Mouse (Mus musculus) stomach, embryonic 14.5 days (tissue): ENCODE measurements around the gene Musk. TPM values are rescaled to one million over a fixed set of nuclear protein-coding genes. Genes with fewer than 3 reads are reported as not detected.
A peak's percentile ranks its signal among the peaks of the same experiment; 100 is the strongest.

Experiments
- ATAC-seq: fragments of 200-750 bp; cut with Nextera tagmentation; 2 replicates; pipeline ENCODE4 v1.8.0; 2017; ENCODE audit warnings: low read depth, moderate TSS enrichment; ENCODE audit not compliant: insufficient number of reproducible peaks, insufficient read depth, low FRiP score
- H3K27ac ChIP-seq: fragments of 300-500 bp; sonication (generic); 2 replicates; pipeline ENCODE4 v1.5.1; 2014; ENCODE audit warnings: mild to moderate bottlenecking, low read length, moderate library complexity, mixed read lengths
- H3K27me3 ChIP-seq: fragments of 300-500 bp; sonication (generic); 2 replicates; pipeline ENCODE4 v1.6.1; 2014; ENCODE audit warnings: low read length, control low read depth, mixed read lengths; ENCODE audit not compliant: control insufficient read depth, insufficient read depth
- H3K36me3 ChIP-seq: fragments of 300-500 bp; sonication (generic); 2 replicates; pipeline ENCODE4 v1.6.1; 2014; ENCODE audit warnings: mild to moderate bottlenecking, control low read depth, low read length, moderate library complexity, mixed read lengths; ENCODE audit not compliant: control insufficient read depth, insufficient read depth
- H3K4me1 ChIP-seq: fragments of 300-500 bp; sonication (generic); 2 replicates; pipeline ENCODE4 v1.6.1; 2014; ENCODE audit warnings: low read length, control low read depth, mixed read lengths; ENCODE audit not compliant: control insufficient read depth, insufficient read depth
- H3K4me2 ChIP-seq: fragments of 300-500 bp; sonication (generic); replicated peaks from 2 replicates; pipeline ENCODE4 v1.6.1; 2014; ENCODE audit warnings: low read depth, low read length, control low read depth
- H3K4me3 ChIP-seq: fragments of 300-500 bp; sonication (generic); 2 replicates; pipeline ENCODE4 v1.5.1; 2014; ENCODE audit warnings: low read depth, low read length, control low read depth
- H3K9ac ChIP-seq: fragments of 300-500 bp; sonication (generic); replicated peaks from 2 replicates; pipeline ENCODE4 v1.6.1; 2014; ENCODE audit warnings: low read depth, mild to moderate bottlenecking, control low read depth, low read length, moderate library complexity, mixed read lengths
- H3K9me3 ChIP-seq: fragments of 300-500 bp; sonication (generic); 2 replicates; pipeline ENCODE4 v1.6.1; 2016; ENCODE audit warnings: low read depth, low read length, control low read depth; ENCODE audit not compliant: control insufficient read depth
- WGBS: fragments of 180-500 bp; shearing (Covaris S2); extraction: QIAGEN DNeasy Blood & Tissue Kit; methylation state at CpG from one replicate; pipeline ENCODE4 v1.1.7; 2014; 5-methylcytosine and 5-hydroxymethylcytosine counted together
- polyA plus RNA-seq: library from polyadenylated mRNA; unstranded; fragments of >200 nt; fragmentation: Nextera tagmentation; extraction: Ambion mirVana; gene quantifications from 2 replicates; pipeline ENCODE4 v1.2.1, GENCODE M21; 2014

Musk gene
- polyA plus RNA-seq, 1 experiment from 2014 or later: 0.68 TPM

DNA sequence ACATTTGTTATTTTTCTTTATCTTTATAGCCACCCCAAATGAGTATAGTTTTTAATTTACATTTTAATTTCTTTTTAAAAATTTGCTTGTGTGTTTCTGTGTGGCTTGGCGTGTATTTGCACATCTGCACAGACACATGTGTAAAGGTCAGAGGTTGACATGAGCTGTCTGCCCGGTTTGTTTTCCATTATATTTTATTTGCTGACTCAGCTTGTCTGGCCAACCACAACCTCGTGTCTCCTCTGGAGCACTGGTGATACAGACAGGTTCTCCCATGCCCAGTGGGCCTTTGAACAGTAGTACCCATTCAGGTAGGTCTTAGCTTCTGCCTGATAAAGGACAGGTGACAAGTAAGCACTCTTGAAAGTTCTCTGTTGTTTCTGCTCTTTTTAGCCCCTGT lies 7.3 kb downstream of the Musk start:
- H3K27ac ChIP-seq: no peak overlapping the region
- H3K4me2 ChIP-seq: no peak overlapping the region
- no peak for ATAC-seq
- H3K36me3 ChIP-seq: no peaks in the 10 kb centered on the region
- WGBS: 78% methylated on average over 3 of the region's 3 CpGs
- no peak overlapping the region for H3K4me3 ChIP-seq
- no peaks in the 10 kb centered on the region for H3K27me3 ChIP-seq
- peaks cover 7% of the 10 kb centered on the region; the same call in 1 of the 2 replicates for H3K4me1 ChIP-seq
- no peak overlapping the region for H3K9ac ChIP-seq
- H3K9me3 ChIP-seq: no peaks in the 10 kb centered on the region

DNA sequence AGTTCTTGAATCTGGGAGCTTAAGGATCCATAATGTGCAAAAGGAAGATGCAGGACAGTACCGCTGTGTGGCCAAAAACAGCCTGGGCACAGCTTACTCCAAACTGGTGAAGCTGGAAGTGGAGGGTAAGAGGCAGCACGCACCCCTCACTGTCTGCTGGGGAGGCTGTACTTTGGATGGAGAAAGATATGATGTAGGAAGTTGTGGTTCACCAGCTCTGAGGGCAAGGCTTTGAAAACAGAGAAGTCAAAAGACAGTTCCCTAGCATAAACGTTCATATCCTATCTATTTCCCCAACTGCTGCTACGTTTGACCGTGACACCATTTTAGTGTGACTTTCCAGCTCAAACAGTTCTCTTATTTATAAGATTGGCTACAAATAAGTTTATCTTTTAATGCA lies 18.1 kb downstream of the Musk start:
- H3K27ac ChIP-seq: no peak overlapping the region
- no peak overlapping the region for H3K4me2 ChIP-seq
- no peak overlapping the region for H3K4me3 ChIP-seq
- ATAC-seq: no peak
- H3K9ac ChIP-seq: no peak overlapping the region
- peaks cover 9% of the 10 kb centered on the region for H3K4me1 ChIP-seq
- WGBS: 76% methylated on average over 5 of the region's 5 CpGs
- no peaks in the 10 kb centered on the region for H3K27me3 ChIP-seq
- no peaks in the 10 kb centered on the region for H3K9me3 ChIP-seq
- no peaks in the 10 kb centered on the region for H3K36me3 ChIP-seq

DNA sequence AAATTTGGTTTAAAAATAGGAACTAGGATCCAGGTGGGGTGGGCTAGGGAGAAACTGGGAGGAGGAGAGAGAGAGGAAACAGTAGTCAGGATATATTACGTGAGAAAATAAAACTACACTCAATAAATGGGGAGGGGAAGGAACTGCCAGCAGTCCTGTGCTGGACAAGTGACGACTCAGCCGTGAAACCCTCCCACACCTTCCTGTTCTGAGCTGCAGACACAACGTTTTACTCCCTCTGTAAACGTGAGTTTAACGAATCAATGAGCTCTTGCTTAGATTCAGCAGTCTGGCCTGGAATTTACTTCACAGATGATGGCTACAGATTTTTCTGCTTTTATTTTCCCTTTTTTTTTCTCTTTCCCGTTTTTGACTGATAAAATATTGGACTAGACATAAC lies 18.8 kb downstream of the Musk start:
- Histone ChIP-seq H3K27me3 (no peaks in the 10 kb centered on the region), H3K4me1 (peaks cover 9% of the 10 kb centered on the region), H3K4me3 (no peak overlapping the region), H3K27ac (no peak overlapping the region), H3K36me3 (no peaks in the 10 kb centered on the region), H3K9ac (no peak overlapping the region), H3K9me3 (no peaks in the 10 kb centered on the region), H3K4me2 (no peak overlapping the region)
- 21% methylated on average over 7 of the region's 7 CpGs for WGBS
- ATAC-seq: no peak

DNA sequence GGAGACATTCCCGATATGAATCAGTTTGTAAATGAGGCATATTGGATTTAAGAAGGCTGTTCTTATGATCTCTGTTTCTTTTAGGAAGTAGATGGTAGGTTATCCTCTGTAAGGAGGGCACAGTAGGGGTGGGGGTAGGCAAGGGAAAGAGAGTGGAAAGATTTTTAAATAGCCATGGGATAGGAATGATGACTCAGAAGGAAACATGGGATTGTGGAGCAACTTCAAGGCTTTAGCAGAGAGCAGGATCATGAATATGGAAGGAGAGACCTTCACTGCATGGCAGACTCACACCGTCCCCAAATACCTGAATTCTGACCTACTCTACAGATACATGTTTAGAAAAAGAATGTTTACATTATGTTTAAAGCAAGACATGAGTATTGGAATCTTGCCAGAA lies 21.7 kb downstream of the Musk start:
- H3K27me3 ChIP-seq: no peaks in the 10 kb centered on the region
- no peak overlapping the region for H3K4me3 ChIP-seq
- no peak for ATAC-seq
- H3K9me3 ChIP-seq: no peaks in the 10 kb centered on the region
- no peaks in the 10 kb centered on the region for H3K36me3 ChIP-seq
- WGBS: 28% methylated on average over 2 of the region's 2 CpGs
- no peak overlapping the region for H3K4me2 ChIP-seq
- peak overlapping the region; percentile 52; the same call in 1 of the 2 replicates for H3K27ac ChIP-seq
- H3K9ac ChIP-seq: no peak overlapping the region
- peaks cover 9% of the 10 kb centered on the region for H3K4me1 ChIP-seq

DNA sequence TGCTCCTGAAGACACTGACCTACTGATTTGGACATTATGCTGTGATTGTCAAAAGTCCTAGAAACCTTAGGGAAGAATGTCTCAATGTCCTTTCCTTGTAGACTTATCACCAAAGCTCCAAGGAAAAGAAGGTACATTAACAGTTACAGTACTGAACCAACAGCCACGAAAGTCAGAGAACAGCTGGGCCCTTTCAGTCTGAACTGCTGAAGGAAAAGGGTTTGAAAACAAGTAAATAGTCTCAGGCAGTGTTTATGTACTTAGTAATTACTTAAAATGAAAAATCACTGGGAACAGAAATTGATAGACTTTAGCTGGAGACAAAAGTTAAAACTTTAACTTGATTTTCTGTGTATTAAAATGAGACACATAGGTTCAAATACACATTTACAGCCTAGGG lies 27.6 kb downstream of the Musk start:
- Histone ChIP-seq H3K27ac (peak overlapping the region; percentile 23; the same call in 1 of the 2 replicates), H3K4me3 (no peak overlapping the region), H3K27me3 (no peaks in the 10 kb centered on the region), H3K36me3 (no peaks in the 10 kb centered on the region), H3K4me2 (no peak overlapping the region), H3K4me1 (peaks cover 2% of the 10 kb centered on the region; the same call in 1 of the 2 replicates), H3K9me3 (no peaks in the 10 kb centered on the region), H3K9ac (no peak overlapping the region)
- WGBS: 40% methylated on average over 1 of the region's 1 CpGs
- ATAC-seq: no peak

DNA sequence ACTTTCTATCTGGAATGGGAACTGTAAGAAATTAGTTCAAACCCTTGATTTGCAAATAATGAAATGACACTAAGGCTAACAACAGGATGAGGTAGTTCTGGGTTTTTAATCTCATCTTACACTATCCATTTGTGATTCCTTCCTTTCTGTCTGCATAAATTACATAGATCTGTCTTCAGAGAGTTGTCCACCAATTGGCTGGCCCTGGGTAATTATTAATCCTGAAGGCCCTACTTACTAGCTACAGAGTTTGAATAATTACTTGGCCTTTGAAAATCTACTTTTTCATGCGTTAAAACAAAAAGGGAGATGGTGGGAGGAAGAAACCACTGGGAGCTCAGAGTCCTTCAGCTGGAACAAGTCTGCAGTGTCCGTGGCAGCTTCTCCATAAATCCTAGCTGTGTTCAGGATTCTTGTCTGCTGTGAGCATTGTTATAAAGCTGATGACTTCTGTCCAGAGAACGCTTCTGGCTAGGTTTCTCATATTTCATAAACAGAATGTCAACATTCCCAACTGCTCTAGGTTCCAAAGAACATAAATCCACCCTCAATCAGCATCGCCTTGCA lies 29.3 kb downstream of the Musk start:
- Histone ChIP-seq H3K9me3 (no peaks in the 10 kb centered on the region), H3K27me3 (no peaks in the 10 kb centered on the region), H3K4me1 (peaks cover 2% of the 10 kb centered on the region; the same call in 1 of the 2 replicates), H3K36me3 (no peaks in the 10 kb centered on the region), H3K27ac (peak overlapping the region; percentile 66), H3K9ac (no peak overlapping the region), H3K4me2 (no peak overlapping the region), H3K4me3 (no peak overlapping the region)
- 19% methylated on average over 4 of the region's 4 CpGs for WGBS
- no peak; the same call in 1 of the 2 replicates for ATAC-seq

DNA sequence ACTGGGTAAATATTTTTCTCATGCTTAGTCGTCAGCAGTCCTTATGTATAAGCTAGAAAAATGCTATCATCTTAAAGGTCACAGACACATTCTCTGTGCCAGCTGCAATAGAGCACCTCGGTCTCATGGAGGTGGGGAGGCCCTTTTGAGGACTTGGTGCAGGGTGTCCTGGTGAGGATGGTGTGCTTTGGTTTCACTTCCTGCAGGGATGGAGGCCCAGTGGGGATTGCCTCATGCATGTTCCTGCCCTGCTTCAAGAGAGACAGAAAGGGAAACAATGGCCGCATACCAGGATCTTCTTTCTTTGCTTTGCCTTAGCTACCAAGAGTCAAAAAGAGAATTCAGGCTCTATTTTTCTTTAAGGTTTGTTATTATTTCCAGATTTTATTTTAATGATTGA lies 31.8 kb downstream of the Musk start:
- Histone ChIP-seq H3K4me1 (peaks cover 2% of the 10 kb centered on the region; the same call in 1 of the 2 replicates), H3K27ac (no peak overlapping the region), H3K27me3 (no peaks in the 10 kb centered on the region), H3K9me3 (no peaks in the 10 kb centered on the region), H3K4me2 (no peak overlapping the region), H3K4me3 (no peak overlapping the region), H3K9ac (no peak overlapping the region), H3K36me3 (no peaks in the 10 kb centered on the region)
- no peak for ATAC-seq
- 66% methylated on average over 3 of the region's 3 CpGs for WGBS

DNA sequence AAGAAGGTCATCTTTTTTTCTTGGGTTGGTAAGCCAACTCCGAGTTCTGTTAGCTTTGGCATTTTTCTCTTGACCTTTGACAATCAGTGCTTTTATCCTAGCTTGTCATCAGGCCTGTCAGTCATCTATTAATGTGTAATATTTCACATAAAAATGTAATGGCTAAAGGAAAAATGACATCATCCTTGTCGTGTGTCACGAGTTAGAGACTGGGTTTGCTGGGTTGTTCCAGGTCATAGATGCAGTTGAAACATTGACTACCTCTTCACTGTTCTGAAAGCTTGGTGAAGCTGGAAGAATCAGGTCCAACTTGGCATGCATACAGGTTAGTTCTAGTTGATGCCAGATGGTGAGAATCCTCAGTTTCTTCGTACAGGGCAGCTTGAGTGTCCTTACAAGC lies 34.5 kb downstream of the Musk start:
- Histone ChIP-seq H3K36me3 (no peaks in the 10 kb centered on the region), H3K9ac (no peak overlapping the region), H3K4me1 (no peaks in the 10 kb centered on the region; the same call in 1 of the 2 replicates), H3K27me3 (no peaks in the 10 kb centered on the region), H3K4me2 (no peak overlapping the region), H3K9me3 (peaks cover 3% of the 10 kb centered on the region; the same call in 1 of the 2 replicates), H3K27ac (no peak overlapping the region), H3K4me3 (no peak overlapping the region)
- ATAC-seq: no peak
- 52% methylated on average over 4 of the region's 4 CpGs for WGBS

DNA sequence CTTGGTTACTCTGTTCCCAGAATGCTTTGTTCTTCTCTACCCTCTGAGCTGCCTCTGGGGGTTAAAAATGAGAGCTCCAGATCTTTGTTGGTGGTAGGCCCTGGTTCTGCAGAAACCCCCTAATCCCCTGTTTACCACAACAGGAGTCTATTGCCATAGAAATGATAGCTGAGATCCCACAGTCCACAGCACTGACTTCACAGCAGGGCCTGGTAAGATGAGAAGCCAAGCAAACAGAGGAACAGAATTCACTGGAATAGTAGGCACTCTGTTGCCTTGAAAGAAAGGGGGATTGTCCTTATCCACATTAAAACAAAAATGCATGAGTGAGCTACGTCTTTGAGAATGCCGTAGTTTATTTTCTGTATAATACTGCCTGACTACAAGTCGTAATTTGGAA lies 41.0 kb downstream of the Musk start:
- H3K4me2 ChIP-seq: no peak overlapping the region
- peaks cover 3% of the 10 kb centered on the region; the same call in 1 of the 2 replicates for H3K9me3 ChIP-seq
- H3K27me3 ChIP-seq: no peaks in the 10 kb centered on the region
- H3K27ac ChIP-seq: no peak overlapping the region
- no peak for ATAC-seq
- H3K4me1 ChIP-seq: no peaks in the 10 kb centered on the region
- WGBS: 61% methylated on average over 3 of the region's 3 CpGs
- H3K9ac ChIP-seq: no peak overlapping the region
- H3K36me3 ChIP-seq: no peaks in the 10 kb centered on the region
- H3K4me3 ChIP-seq: no peak overlapping the region
